Mouse (Mus musculus) skeletal muscle tissue, postnatal 0 days (tissue): Measurements from ENCODE around the gene Cript. TPM values are rescaled to one million over a fixed set of nuclear protein-coding genes. Genes with fewer than 3 reads are reported as not detected.

ENCODE experiments used
- polyA plus RNA-seq: library from polyadenylated mRNA; unstranded; fragments of >200 nt; fragmentation: Nextera tagmentation; extraction: Ambion mirVana; gene quantifications from 2 replicates; pipeline ENCODE4 v1.2.1, GENCODE M21; 2015

Cript gene
- 61.3 and 62.6 TPM in 2 replicates for polyA plus RNA-seq

DNA sequence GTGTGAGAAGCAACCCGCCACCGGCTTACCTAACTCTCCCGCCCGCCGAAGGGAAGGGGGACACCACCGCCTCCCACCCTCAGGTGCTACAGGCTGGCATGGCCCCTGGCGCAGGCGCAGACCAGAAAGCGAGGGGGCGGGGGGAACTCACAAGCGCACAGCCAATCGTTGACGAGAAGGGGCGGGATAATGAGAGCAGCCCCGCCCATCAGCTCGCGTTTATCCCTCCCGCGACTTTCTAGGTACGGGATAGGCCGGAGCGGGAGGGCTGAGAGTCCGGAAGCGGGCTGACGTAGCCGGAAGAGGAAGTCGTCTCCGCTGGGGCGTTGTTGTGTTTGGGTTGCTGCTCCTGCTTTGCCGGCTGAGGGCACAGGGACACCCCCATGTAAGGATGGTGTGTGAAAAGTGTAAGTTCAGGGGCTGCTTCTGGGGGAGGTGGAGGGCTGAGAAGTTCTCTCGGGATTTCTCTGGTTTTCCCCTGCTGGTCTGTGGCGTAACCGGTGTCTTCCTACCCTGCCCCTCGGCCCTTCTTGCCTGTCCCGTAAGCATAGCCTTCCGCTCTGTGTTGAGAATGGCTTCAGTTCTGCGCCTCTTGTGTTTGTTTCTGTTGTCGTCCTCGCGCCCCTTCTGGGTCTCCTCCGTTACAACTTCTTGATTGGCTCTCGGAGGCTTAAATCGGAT lies at the start of gene Cript, which contains the start of gene Pigf:
Gene Cript, plus strand, starts transcription at position 282 of the 681 bp plus-strand sequence.
Gene Pigf, minus strand, starts transcription at position 138 of the 681 bp plus-strand sequence.

Other genes starting within 250 kb of the Cript start
- not detected in 2 replicates for gene Tmem247, start 108.2 kb upstream of the Cript start, polyA plus RNA-seq
- not detected in 2 replicates for gene Atp6v1e2, start 77.7 kb upstream of the Cript start, polyA plus RNA-seq
- 23.3 and 25.7 TPM in 2 replicates for gene Rhoq, start 62.5 kb upstream of the Cript start, polyA plus RNA-seq
- 7.4 and 7.9 TPM in 2 replicates for gene Pigf, start 144 bp upstream of the Cript start, polyA plus RNA-seq
- gene Socs5, start 82.1 kb downstream of the Cript start, polyA plus RNA-seq = 4.6 and 6.1 TPM in 2 replicates
- gene Mcfd2, start 240.4 kb downstream of the Cript start, polyA plus RNA-seq = 48.8 and 58.1 TPM in 2 replicates